13 mouse cellular contexts compared by ENCODE assay signal in the genomic region with DNA sequence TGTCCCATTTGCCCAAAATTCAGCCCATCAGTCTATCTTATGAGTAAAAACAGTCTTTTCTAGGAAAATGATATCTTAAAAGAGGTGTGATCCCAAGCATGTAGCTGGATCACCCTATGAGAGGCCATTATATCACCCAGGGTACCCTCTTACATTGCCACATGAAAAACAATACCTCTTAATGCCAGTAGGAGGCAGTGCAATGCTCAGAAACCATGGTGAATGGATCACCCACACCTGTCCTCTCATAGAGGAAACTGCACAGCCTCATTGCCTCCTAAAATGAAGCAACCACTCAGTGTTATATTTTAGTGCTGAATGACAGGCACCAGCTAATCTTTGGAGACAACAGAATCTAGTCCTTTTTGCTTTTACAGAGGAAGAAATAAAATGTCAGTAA.
DNase-seq lines count a peak whose midpoint lies in the region; ATAC-seq and TF ChIP-seq lines count a peak whose summit lies in the region.
"Had no signal": no experiment of that assay in that cellular context is flagged by ENCODE, and none has a peak within 500 bp of the region (broad histone marks: within the 10 kb centered on the region; RNA-seq: fewer than 3 reads in every experiment).

No protein-coding gene starts in this region.

- peak; percentile 20 to 78 for DNase-seq in adrenal gland, adult (ENCODE audit: inconsistent age in 2 of 2, low spot score in 1 of 2)
- no peak for DNase-seq in adrenal gland, adult 18-20 months (ENCODE audit: low spot score in 2 of 2)
- DNase-seq in left cerebral cortex, adult 2 months (ENCODE audit: extremely low spot score in 1 of 2, low spot score in 2 of 2): no peak
- no peak for DNase-seq in left cerebral cortex, postnatal 4 days
- DNase-seq in Patski (ENCODE audit: low read depth, low spot score): no peak
- no peak for DNase-seq in testis, postnatal 10 days (ENCODE audit: low spot score)
- DNase-seq in embryo, embryonic 10.5 days (ENCODE audit: low spot score): no peak
- DNase-seq: cerebellum, adult 11-12 months; thymus, adult 18-20 months had no signal

- no peak overlapping the region for H3K27ac ChIP-seq in left cerebral cortex, adult 2 months
- H3K27ac ChIP-seq: hindbrain, embryonic 10.5 days; kidney, embryonic 15.5 days had no signal

- TF ChIP-seq CTCF in left cerebral cortex, adult 2 months (IDR thresholded peaks at IDR 0.05): peak; percentile 34
- TF ChIP-seq CTCF in Patski (IDR thresholded peaks at IDR 0.05): peak; percentile 28

- no peak overlapping the region for H3K4me3 ChIP-seq in left cerebral cortex, adult 2 months
- H3K4me3 ChIP-seq: hindbrain, embryonic 10.5 days; kidney, embryonic 15.5 days had no signal

- H3K27me3 ChIP-seq in Patski: no peaks in the 10 kb centered on the region
- H3K27me3 ChIP-seq: kidney, embryonic 15.5 days had no signal

- intact Hi-C loops in left cerebral cortex, adult 2 months (cut with DNase I): no loop called here
- intact Hi-C loops in left cerebral cortex, postnatal 4 days (cut with DNase I): no loop called here

- CTCF ChIA-PET in Patski (lab: Charles Lee): no interaction called here

- no peak for ATAC-seq in Patski
- ATAC-seq in megakaryocyte progenitor cell, adult 5-6 weeks (replicated peaks; ENCODE audit: poor library complexity): peak; percentile 77
- ATAC-seq: forebrain, embryonic 14.5 days had no signal

- in situ Hi-C loops in Patski (cut with MboI; ENCODE audit: low pct_unique_long_range_greater_than_20kb): no loop called here

- POLR2A ChIA-PET in Patski (lab: Charles Lee): no interaction called here

Comparison
In these comparisons a context has a peak if more than half of its experiments do, and no peak if none do; other contexts are left out.
1. DNase-seq: peak in adrenal gland, adult (2 of 2); none in adrenal gland, adult 18-20 months (0 of 2), left cerebral cortex, adult 2 months (0 of 2), left cerebral cortex, postnatal 4 days (single experiment), Patski (single experiment), testis, postnatal 10 days (single experiment) and embryo, embryonic 10.5 days (single experiment).